Mouse (Mus musculus): ENCODE results near the gene Kif16b. TPM values are rescaled to one million over a fixed set of nuclear protein-coding genes. Genes with fewer than 3 reads are reported as not detected.
A peak's percentile ranks its signal among the peaks of the same experiment; 100 is the strongest.

Gene Kif16b
- 23.0 TPM for polyA plus RNA-seq (2021)

- ChIA-PET CTCF (no interaction called here), POLR2A (interaction anchor here (0.6 to 1.3 kb wide), 4 partner anchors 9 to 271 kb away, joined by 3 to 6 read pairs (median 4); no protein-coding TSS in a partner anchor)
Observed at GRCm38 (mm10) chr2:142900862-142901805, at the start of gene Kif16b. Kif16b (minus strand) TSS chr2:142901531.

GRCm38 (mm10) chr2:142940899-142941642 is 39.7 kb upstream of the Kif16b start:
- ChIA-PET CTCF (interaction anchor here (0.7 to 1.3 kb wide), 2 partner anchors 19 to 23 kb away, joined by 3 read pairs; no protein-coding TSS in a partner anchor), POLR2A (no interaction called here)
- in situ Hi-C loops (cut with MboI; ENCODE audit: low pct_unique_long_range_greater_than_20kb) = no loop called here
- peaks cover 10% of the 10 kb centered on the region for H3K27me3 ChIP-seq
- ATAC-seq (no peak), DNase-seq (ENCODE audit: low read depth, low spot score) (no peak)
- no peak for TF ChIP-seq CTCF (IDR thresholded peaks at IDR 0.05)

More at GRCm38 (mm10) chr2:142900862-142901805, at the start of gene Kif16b:
- H3K27me3 ChIP-seq = no peaks in the 10 kb centered on the region
- DNase-seq (ENCODE audit: low read depth, low spot score) (no peak), ATAC-seq (peak; percentile 80)
- TF ChIP-seq CTCF (IDR thresholded peaks at IDR 0.05) = no peak
- in situ Hi-C loops (cut with MboI; ENCODE audit: low pct_unique_long_range_greater_than_20kb) = no loop called here

GRCm38 (mm10) chr2:142930445-142930844 is 29.1 kb upstream of the Kif16b start:
- no peak for ATAC-seq
- in situ Hi-C loops (cut with MboI; ENCODE audit: low pct_unique_long_range_greater_than_20kb) = no loop called here

GRCm38 (mm10) chr2:142929226-142930112 is 28.1 kb upstream of the Kif16b start:
- ChIA-PET POLR2A (interaction anchor here (0.6 kb wide), 1 partner anchor 276 kb away, joined by 4 read pairs; no protein-coding TSS in a partner anchor), CTCF (interaction anchor here (0.6 to 1.4 kb wide), 3 partner anchors 20 to 70 kb away, joined by 3 read pairs; no protein-coding TSS in a partner anchor)
- no peak for TF ChIP-seq CTCF (IDR thresholded peaks at IDR 0.05)
- DNase-seq (ENCODE audit: low read depth, low spot score) (no peak), ATAC-seq (no peak)
- in situ Hi-C loops (cut with MboI; ENCODE audit: low pct_unique_long_range_greater_than_20kb) = no loop called here
- H3K27me3 ChIP-seq = no peaks in the 10 kb centered on the region

More at GRCm38 (mm10) chr2:142930445-142930844, 29.1 kb upstream of the Kif16b start:
- DNase-seq (ENCODE audit: low read depth, low spot score) = no peak
- TF ChIP-seq CTCF (IDR thresholded peaks at IDR 0.05) = no peak
- ChIA-PET POLR2A (interaction anchor here (0.6 kb wide), 1 partner anchor 277 kb away, joined by 4 read pairs; no protein-coding TSS in a partner anchor), CTCF (interaction anchor here (0.6 to 1.4 kb wide), 3 partner anchors 37 to 71 kb away, joined by 3 read pairs; no protein-coding TSS in a partner anchor)
- H3K27me3 ChIP-seq = no peaks in the 10 kb centered on the region

GRCm38 (mm10) chr2:142910808-142911388 is 9.6 kb upstream of the Kif16b start:
- in situ Hi-C loops (cut with MboI; ENCODE audit: low pct_unique_long_range_greater_than_20kb) = no loop called here
- ATAC-seq = no peak
- ChIA-PET CTCF (interaction anchor here (0.8 kb wide), 1 partner anchor 17 kb away, joined by 3 read pairs; no protein-coding TSS in a partner anchor), POLR2A (no interaction called here)
- no peak for DNase-seq (ENCODE audit: low read depth, low spot score)
- TF ChIP-seq CTCF (IDR thresholded peaks at IDR 0.05) = no peak
- peaks cover 2% of the 10 kb centered on the region for H3K27me3 ChIP-seq

- H3K27me3 ChIP-seq = no peaks in the 10 kb centered on the region
- in situ Hi-C loops (cut with MboI; ENCODE audit: low pct_unique_long_range_greater_than_20kb) = no loop called here
- ATAC-seq (peak; percentile 89), DNase-seq (ENCODE audit: low read depth, low spot score) (no peak)
- no peak for TF ChIP-seq CTCF (IDR thresholded peaks at IDR 0.05)
- ChIA-PET CTCF (interaction anchor here (1.1 kb wide), 1 partner anchor 58 kb away, joined by 4 read pairs; no protein-coding TSS in a partner anchor), POLR2A (no interaction called here)
Observed at GRCm38 (mm10) chr2:142909213-142909612, 7.9 kb upstream of the Kif16b start.

GRCm38 (mm10) chr2:142907056-142907455 is 5.7 kb upstream of the Kif16b start:
- ATAC-seq (no peak), DNase-seq (ENCODE audit: low read depth, low spot score) (no peak)
- no peak for TF ChIP-seq CTCF (IDR thresholded peaks at IDR 0.05)
- POLR2A ChIA-PET = no interaction called here
- H3K27me3 ChIP-seq = no peaks in the 10 kb centered on the region
- in situ Hi-C loops (cut with MboI; ENCODE audit: low pct_unique_long_range_greater_than_20kb) = no loop called here
- CTCF ChIA-PET = no interaction called here

- no peaks in the 10 kb centered on the region for H3K27me3 ChIP-seq
- in situ Hi-C loops (cut with MboI; ENCODE audit: low pct_unique_long_range_greater_than_20kb) = no loop called here
- no peak for TF ChIP-seq CTCF (IDR thresholded peaks at IDR 0.05)
- DNase-seq (ENCODE audit: low read depth, low spot score) (peak; percentile 44), ATAC-seq (peak; percentile 88)
- CTCF ChIA-PET = no interaction called here
- POLR2A ChIA-PET = no interaction called here
Observed at GRCm38 (mm10) chr2:142902905-142903895, 1.9 kb upstream of the Kif16b start.
